ENCODE assay signal across 8 mouse cellular contexts in genomic region chr8:11477811-11478761, GRCm38 (mm10). TPM values are rescaled to one million over a fixed set of nuclear protein-coding genes. Genes with fewer than 3 reads are reported as not detected.
DNase-seq lines count a peak whose midpoint lies in the region; ATAC-seq lines count a peak whose summit lies in the region.

Gene Rab20 (minus strand): TSS chr8:11478710.

- H3K36me3 ChIP-seq in intestine, embryonic 16.5 days (ENCODE audit: control insufficient read depth, insufficient read depth, low read length) = no peaks in the 10 kb centered on the region
- H3K36me3 ChIP-seq in liver, embryonic 16.5 days (ENCODE audit: control insufficient read depth, insufficient read depth) = no peaks in the 10 kb centered on the region
- no peaks in the 10 kb centered on the region for H3K36me3 ChIP-seq in neural tube, embryonic 11.5 days (ENCODE audit: control insufficient read depth, insufficient read depth, low read length)

- H3K4me1 ChIP-seq in intestine, embryonic 16.5 days (ENCODE audit: control insufficient read depth, insufficient read depth, low read length) = peaks cover 42% of the 10 kb centered on the region
- H3K4me1 ChIP-seq in liver, embryonic 16.5 days (ENCODE audit: control insufficient read depth, low read depth, low read length) = peaks cover 17% of the 10 kb centered on the region
- H3K4me1 ChIP-seq in neural tube, embryonic 11.5 days (ENCODE audit: control insufficient read depth, insufficient read depth, low read length) = peaks cover 11% of the 10 kb centered on the region; the same call in 1 of the 2 replicates

- no peaks in the 10 kb centered on the region for H3K9me3 ChIP-seq in intestine, embryonic 16.5 days (ENCODE audit: control insufficient read depth, low read length)
- H3K9me3 ChIP-seq in liver, embryonic 16.5 days (replicated peaks; ENCODE audit: control insufficient read depth, low read length) = no peaks in the 10 kb centered on the region
- no peaks in the 10 kb centered on the region for H3K9me3 ChIP-seq in neural tube, embryonic 11.5 days (ENCODE audit: control insufficient read depth, low read length)

- peak within 1 kb of the TSS; percentile 67 for H3K4me3 ChIP-seq in intestine, embryonic 16.5 days (ENCODE audit: low read length)
- H3K4me3 ChIP-seq in liver, embryonic 16.5 days (ENCODE audit: low read depth, low read length) = peak within 1 kb of the TSS; percentile 57
- H3K4me3 ChIP-seq in neural tube, embryonic 11.5 days (ENCODE audit: low read depth, low read length) = peak within 1 kb of the TSS; percentile 39

- ATAC-seq in common myeloid progenitor, adult 5-6 weeks (replicated peaks; ENCODE audit: low read depth, poor library complexity, severe bottlenecking) = peak; percentile 61
- peak; percentile 70 for ATAC-seq in intestine, embryonic 16.5 days
- ATAC-seq in liver, embryonic 16.5 days (ENCODE audit: low read depth) = peak; percentile 73
- ATAC-seq in neural tube, embryonic 11.5 days (ENCODE audit: insufficient read depth, low FRiP score, low TSS enrichment) = peak; percentile 71

- DNase-seq in right cerebral cortex, postnatal 14 days = peak; percentile 60
- no peak for DNase-seq in right cerebral cortex, postnatal 25 days
- DNase-seq in heart, adult 11 months = peak; percentile 98
- DNase-seq in neural tube, embryonic 11.5 days (ENCODE audit: low spot score) = peak; percentile 72
- peak; percentile 83 for DNase-seq in urinary bladder, postnatal 14 days (ENCODE audit: low spot score)

- peak within 1 kb of the TSS; percentile 73 for H3K27ac ChIP-seq in intestine, embryonic 16.5 days (ENCODE audit: low read length)
- 0 out of 2 replicates have a peak within 1 kb of the TSS, but pooled peaks have one; percentile 3 for H3K27ac ChIP-seq in liver, embryonic 16.5 days (ENCODE audit: low read length)
- H3K27ac ChIP-seq in neural tube, embryonic 11.5 days (ENCODE audit: low read depth, low read length) = no peak within 1 kb of the TSS

- under 1% methylated on average over 69 of the region's 69 CpGs for WGBS in intestine, embryonic 16.5 days
- under 1% methylated on average over 69 of the region's 69 CpGs for WGBS in liver, embryonic 16.5 days (ENCODE audit: insufficient replicate concordance)
- under 1% methylated on average over 68 of the region's 69 CpGs for WGBS in neural tube, embryonic 11.5 days

- no peaks in the 10 kb centered on the region; the same call in 1 of the 2 replicates for H3K27me3 ChIP-seq in intestine, embryonic 16.5 days (replicated peaks; ENCODE audit: control insufficient read depth, insufficient read depth, low read length)
- peaks cover 60% of the 10 kb centered on the region for H3K27me3 ChIP-seq in liver, embryonic 16.5 days (ENCODE audit: control insufficient read depth, insufficient read depth, low read depth, low read length)
- H3K27me3 ChIP-seq in neural tube, embryonic 11.5 days (ENCODE audit: control insufficient read depth, insufficient read depth, low read length) = peaks cover 63% of the 10 kb centered on the region

- H3K4me2 ChIP-seq in intestine, embryonic 16.5 days (ENCODE audit: low read depth, low read length) = peak within 1 kb of the TSS; percentile 99
- H3K4me2 ChIP-seq in liver, embryonic 16.5 days (ENCODE audit: low read depth, low read length) = peak within 1 kb of the TSS; percentile 56
- peak within 1 kb of the TSS; percentile 94 for H3K4me2 ChIP-seq in neural tube, embryonic 11.5 days (ENCODE audit: low read depth)

- H3K9ac ChIP-seq in intestine, embryonic 16.5 days (ENCODE audit: low read depth, low read length) = peak within 1 kb of the TSS; percentile 76
- H3K9ac ChIP-seq in liver, embryonic 16.5 days (ENCODE audit: low read depth, low read length) = peak within 1 kb of the TSS; percentile 27; the same call in 1 of the 2 replicates
- peak within 1 kb of the TSS; percentile 37 for H3K9ac ChIP-seq in neural tube, embryonic 11.5 days (ENCODE audit: low read length)

RNA-seq across cellular contexts. Expression of gene Rab20, which starts in this region (rescaled TPM):
- total RNA-seq in common myeloid progenitor, adult 5-6 weeks (2017) = 1.7 TPM in 1 of 2 replicates, not detected in the other
- 25.5 and 27.6 TPM in 2 replicates for polyA plus RNA-seq in intestine, embryonic 16.5 days (2015; fragmentation: Nextera tagmentation; extraction: Ambion mirVana)
- polyA plus RNA-seq in liver, embryonic 16.5 days (2015; fragmentation: Nextera tagmentation; extraction: Ambion mirVana) = 6.3 and 7.4 TPM in 2 replicates
- 0.95 and 1.5 TPM in 2 replicates for polyA plus RNA-seq in neural tube, embryonic 11.5 days (2014; fragmentation: Nextera tagmentation; extraction: Ambion mirVana)
